ENCODE assay signal across 1 mouse cellular context in genomic region chr10:41505446-41505845, GRCm38 (mm10).
TF ChIP-seq lines count a peak whose summit lies in the region.

No protein-coding gene starts in this region.

TF ChIP-seq in MEL, 35 proteins besides CTCF, POLR2A, EP300 and RAD21:
- TF ChIP-seq ZC3H11A (IDR thresholded peaks at IDR 0.05; ENCODE audit: low read depth, low read length) (peak; percentile 89), SMC3 (IDR thresholded peaks at IDR 0.05; ENCODE audit: low read depth, low read length) (peak; percentile 94)
TF ChIP-seq in MEL: peak in this region for 2; not testable (repeated sequence) for 33.
